Mouse (Mus musculus): ENCODE data around the gene Olfr267. TPM values are rescaled to one million over a fixed set of nuclear protein-coding genes. Genes with fewer than 3 reads are reported as not detected.

Olfr267 gene
- total RNA-seq (2021) (under 1 TPM in 1 of 2 experiments, not detected in 1; 0.09 TPM), polyA plus RNA-seq (2012; rRNA removed) (0.23 TPM in 1 of 2 replicates, not detected in the other)
- long read RNA-seq, result 0 reads

GRCm38 (mm10) chr4:58787616-58788015, at the start of gene Olfr267:
Gene Olfr267 (minus strand): TSS chr4:58787716.
- no peaks in the 10 kb centered on the region for H3K4me1 ChIP-seq (ENCODE audit: control insufficient read depth, insufficient read depth, low read length)

DNA sequence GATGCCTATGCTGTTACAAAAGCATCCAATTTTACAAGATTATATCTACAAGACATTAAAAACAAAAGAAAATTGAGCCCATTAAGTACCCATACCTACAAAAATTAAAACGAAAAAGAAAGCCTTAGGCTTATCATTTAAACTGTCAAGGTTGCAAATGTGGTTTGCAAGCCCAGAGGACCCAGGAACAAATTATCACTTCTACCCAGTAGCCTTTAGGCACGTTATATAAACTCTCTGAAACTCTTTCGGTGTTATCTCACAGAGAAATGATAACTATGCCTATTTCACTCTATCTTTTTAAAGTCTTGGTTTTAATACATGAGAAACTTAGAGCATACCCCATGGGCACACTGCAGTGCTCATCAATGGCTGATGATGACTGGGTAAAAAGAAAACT, 45.4 kb upstream of the Olfr267 start:
- Histone ChIP-seq H3K27me3 (ENCODE audit: control insufficient read depth, insufficient read depth, low read length) (no peaks in the 10 kb centered on the region), H3K4me1 (ENCODE audit: control insufficient read depth, insufficient read depth, low read length) (no peaks in the 10 kb centered on the region), H3K9ac (ENCODE audit: low read depth, low read length) (no peak overlapping the region), H3K4me3 (no peak overlapping the region), H3K36me3 (ENCODE audit: control insufficient read depth, insufficient read depth, low read length) (no peaks in the 10 kb centered on the region), H3K79me2 (replicated peaks; ENCODE audit: control insufficient read depth, insufficient read depth, low read length) (no peaks in the 10 kb centered on the region), H3K27ac (no peak overlapping the region)
- WGBS, result 58% methylated on average over 3 of the region's 3 CpGs
- no peak for DNase-seq
- intact Hi-C loops (cut with DNase I), result no loop called here
- no peak for TF ChIP-seq CTCF (IDR thresholded peaks at IDR 0.05)
- TF ChIP-seq EP300 (IDR thresholded peaks at IDR 0.05; ENCODE audit: insufficient read depth, low read depth, low read length), result no peak
- no peak for TF ChIP-seq POLR2A (IDR thresholded peaks at IDR 0.05; ENCODE audit: insufficient read depth, low read depth, low read length)

More at GRCm38 (mm10) chr4:58787616-58788015, at the start of gene Olfr267:
- no peak within 1 kb of the TSS for H3K4me3 ChIP-seq
- DNase-seq, result no peak
- no peak within 1 kb of the TSS for H3K9ac ChIP-seq (ENCODE audit: low read depth, low read length)
- no peak for TF ChIP-seq CTCF (IDR thresholded peaks at IDR 0.05)
- no peak within 1 kb of the TSS for H3K27ac ChIP-seq
- H3K36me3 ChIP-seq (ENCODE audit: control insufficient read depth, insufficient read depth, low read length), result no peaks in the 10 kb centered on the region
- H3K27me3 ChIP-seq (ENCODE audit: control insufficient read depth, insufficient read depth, low read length), result no peaks in the 10 kb centered on the region
- H3K79me2 ChIP-seq (replicated peaks; ENCODE audit: control insufficient read depth, insufficient read depth, low read length), result no peaks in the 10 kb centered on the region
- intact Hi-C loops (cut with DNase I), result no loop called here

GRCm38 (mm10) chr4:58825921-58826320, 38.4 kb upstream of the Olfr267 start:
- peak in 1 of 2 experiments; percentile 26 for DNase-seq
- no peak overlapping the region for H3K27ac ChIP-seq
- no peak for TF ChIP-seq CTCF (IDR thresholded peaks at IDR 0.05)
- no peak for TF ChIP-seq POLR2A (IDR thresholded peaks at IDR 0.05; ENCODE audit: insufficient read depth, low read depth, low read length)
- no peak for TF ChIP-seq EP300 (IDR thresholded peaks at IDR 0.05; ENCODE audit: insufficient read depth, low read depth, low read length)
- no peaks in the 10 kb centered on the region for H3K27me3 ChIP-seq (ENCODE audit: control insufficient read depth, insufficient read depth, low read length)
- H3K36me3 ChIP-seq (ENCODE audit: control insufficient read depth, insufficient read depth, low read length), result peaks cover 6% of the 10 kb centered on the region
- H3K79me2 ChIP-seq (replicated peaks; ENCODE audit: control insufficient read depth, insufficient read depth, low read length), result no peaks in the 10 kb centered on the region
- H3K4me3 ChIP-seq, result no peak overlapping the region
- H3K9ac ChIP-seq (ENCODE audit: low read depth, low read length), result no peak overlapping the region
- intact Hi-C loops (cut with DNase I), result no loop called here
- H3K4me1 ChIP-seq (ENCODE audit: control insufficient read depth, insufficient read depth, low read length), result no peaks in the 10 kb centered on the region
- WGBS, result 66% methylated on average over 4 of the region's 4 CpGs

DNA sequence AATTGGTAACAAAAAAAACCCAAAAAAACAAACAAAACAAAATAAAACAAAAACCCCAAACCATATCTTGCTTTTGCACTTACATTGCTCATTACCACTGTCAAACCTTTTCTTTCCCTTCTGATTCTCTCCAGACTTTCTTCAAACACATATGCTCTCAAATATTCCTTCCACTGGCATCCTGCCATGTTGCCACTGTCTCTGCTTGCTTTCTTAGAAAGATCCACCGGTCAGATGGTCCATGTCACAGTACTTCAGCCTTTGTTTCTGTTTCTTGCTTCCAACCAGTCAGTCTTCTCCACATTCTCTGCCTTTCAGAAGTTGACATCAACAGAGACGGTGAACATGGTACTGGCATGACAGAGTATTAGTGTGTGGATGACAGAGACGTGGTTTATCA, 857 bp downstream of the Olfr267 start:
- intact Hi-C loops (cut with DNase I), result no loop called here
- H3K27ac ChIP-seq, result no peak overlapping the region
- H3K4me3 ChIP-seq, result no peak overlapping the region
- no peak overlapping the region for H3K9ac ChIP-seq (ENCODE audit: low read depth, low read length)
- 47% methylated on average over 3 of the region's 3 CpGs for WGBS
- no peaks in the 10 kb centered on the region for H3K79me2 ChIP-seq (replicated peaks; ENCODE audit: control insufficient read depth, insufficient read depth, low read length)
- H3K27me3 ChIP-seq (ENCODE audit: control insufficient read depth, insufficient read depth, low read length), result no peaks in the 10 kb centered on the region
- no peak for DNase-seq
- H3K4me1 ChIP-seq (ENCODE audit: control insufficient read depth, insufficient read depth, low read length), result no peaks in the 10 kb centered on the region
- TF ChIP-seq EP300 (IDR thresholded peaks at IDR 0.05; ENCODE audit: insufficient read depth, low read depth, low read length) (no peak), POLR2A (IDR thresholded peaks at IDR 0.05; ENCODE audit: insufficient read depth, low read depth, low read length) (no peak), CTCF (IDR thresholded peaks at IDR 0.05) (no peak)
- H3K36me3 ChIP-seq (ENCODE audit: control insufficient read depth, insufficient read depth, low read length), result no peaks in the 10 kb centered on the region

DNA sequence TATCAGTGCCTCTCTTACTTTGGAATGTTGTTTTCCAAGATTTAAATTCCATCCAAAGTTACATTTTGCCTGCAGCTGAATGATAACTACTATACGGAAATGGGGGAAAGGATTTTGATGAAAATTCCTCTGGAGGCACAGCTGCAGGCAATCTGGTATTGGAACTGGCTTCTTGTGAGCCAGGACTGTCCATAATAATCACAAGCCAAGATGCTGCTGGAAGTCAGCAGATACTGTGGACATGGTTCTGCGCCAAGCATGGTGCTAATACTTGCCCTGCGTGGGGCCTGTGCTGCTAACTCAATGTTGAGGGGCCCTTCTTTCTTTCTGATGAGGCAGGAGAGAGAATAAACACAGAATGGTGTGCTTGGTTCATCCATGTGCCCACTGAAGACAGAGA, 24.1 kb downstream of the Olfr267 start:
- Histone ChIP-seq H3K4me1 (ENCODE audit: control insufficient read depth, insufficient read depth, low read length) (no peaks in the 10 kb centered on the region; the same call in 1 of the 2 replicates), H3K27ac (no peak overlapping the region), H3K36me3 (ENCODE audit: control insufficient read depth, insufficient read depth, low read length) (no peaks in the 10 kb centered on the region), H3K9ac (ENCODE audit: low read depth, low read length) (no peak overlapping the region), H3K79me2 (replicated peaks; ENCODE audit: control insufficient read depth, insufficient read depth, low read length) (no peaks in the 10 kb centered on the region), H3K4me3 (no peak overlapping the region), H3K27me3 (ENCODE audit: control insufficient read depth, insufficient read depth, low read length) (no peaks in the 10 kb centered on the region)
- peak in 1 of 2 experiments; percentile 5 for DNase-seq
- no peak for TF ChIP-seq CTCF (IDR thresholded peaks at IDR 0.05)
- TF ChIP-seq EP300 (IDR thresholded peaks at IDR 0.05; ENCODE audit: insufficient read depth, low read depth, low read length), result no peak
- no peak for TF ChIP-seq POLR2A (IDR thresholded peaks at IDR 0.05; ENCODE audit: insufficient read depth, low read depth, low read length)
- 63% methylated on average over 3 of the region's 3 CpGs for WGBS
- intact Hi-C loops (cut with DNase I), result no loop called here

DNA sequence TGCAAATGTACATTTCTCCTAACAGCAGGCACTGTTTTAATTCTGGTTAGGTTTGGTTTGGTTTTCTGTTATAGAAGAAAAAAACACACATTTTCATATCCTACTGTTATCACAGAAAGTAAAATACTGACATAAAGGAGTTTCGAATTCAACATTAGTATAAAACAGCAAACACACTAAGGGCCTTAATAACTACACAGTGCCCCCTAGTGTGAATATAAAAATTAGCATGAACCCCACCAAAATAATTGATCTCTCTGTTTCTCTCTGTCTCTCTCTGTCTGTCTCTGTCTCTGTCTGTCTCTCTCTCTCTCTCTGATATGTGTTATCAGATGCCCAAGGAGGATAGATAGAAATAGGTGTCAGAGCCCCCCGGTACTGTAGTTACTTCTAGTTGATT, 38.0 kb downstream of the Olfr267 start:
- no peaks in the 10 kb centered on the region for H3K27me3 ChIP-seq (ENCODE audit: control insufficient read depth, insufficient read depth, low read length)
- H3K4me3 ChIP-seq, result no peak overlapping the region
- H3K27ac ChIP-seq, result peak overlapping the region; percentile 66
- H3K36me3 ChIP-seq (ENCODE audit: control insufficient read depth, insufficient read depth, low read length), result no peaks in the 10 kb centered on the region
- H3K9ac ChIP-seq (ENCODE audit: low read depth, low read length), result no peak overlapping the region
- DNase-seq, result no peak
- WGBS, result 38% methylated on average over 2 of the region's 2 CpGs
- no peaks in the 10 kb centered on the region for H3K4me1 ChIP-seq (ENCODE audit: control insufficient read depth, insufficient read depth, low read length)
- no peak for TF ChIP-seq EP300 (IDR thresholded peaks at IDR 0.05; ENCODE audit: insufficient read depth, low read depth, low read length)
- TF ChIP-seq CTCF (IDR thresholded peaks at IDR 0.05), result peak; percentile 78
- intact Hi-C loops (cut with DNase I), result loop anchor here (5.0 to 10.0 kb wide), 2 partner anchors 85 to 197 kb away; partner anchors contain the start of gene Lpar1
- H3K79me2 ChIP-seq (replicated peaks; ENCODE audit: control insufficient read depth, insufficient read depth, low read length), result no peaks in the 10 kb centered on the region
